Mouse (Mus musculus) spleen, postnatal 10 days (tissue): ENCODE results near the gene 1110059E24Rik.
"Not testable (repeated sequence)": the region's sequence is repeated elsewhere in the genome, so short reads cannot be mapped to it uniquely, and the experiment has no call there.

Experiments used
- DNase-seq, 2 experiments: peaks; one replicate each; pipeline ENCODE4 v3.0.0; 2021 to 2022; ENCODE audit warnings: low spot score in 2 of 2

The 1110059E24Rik gene

DNA sequence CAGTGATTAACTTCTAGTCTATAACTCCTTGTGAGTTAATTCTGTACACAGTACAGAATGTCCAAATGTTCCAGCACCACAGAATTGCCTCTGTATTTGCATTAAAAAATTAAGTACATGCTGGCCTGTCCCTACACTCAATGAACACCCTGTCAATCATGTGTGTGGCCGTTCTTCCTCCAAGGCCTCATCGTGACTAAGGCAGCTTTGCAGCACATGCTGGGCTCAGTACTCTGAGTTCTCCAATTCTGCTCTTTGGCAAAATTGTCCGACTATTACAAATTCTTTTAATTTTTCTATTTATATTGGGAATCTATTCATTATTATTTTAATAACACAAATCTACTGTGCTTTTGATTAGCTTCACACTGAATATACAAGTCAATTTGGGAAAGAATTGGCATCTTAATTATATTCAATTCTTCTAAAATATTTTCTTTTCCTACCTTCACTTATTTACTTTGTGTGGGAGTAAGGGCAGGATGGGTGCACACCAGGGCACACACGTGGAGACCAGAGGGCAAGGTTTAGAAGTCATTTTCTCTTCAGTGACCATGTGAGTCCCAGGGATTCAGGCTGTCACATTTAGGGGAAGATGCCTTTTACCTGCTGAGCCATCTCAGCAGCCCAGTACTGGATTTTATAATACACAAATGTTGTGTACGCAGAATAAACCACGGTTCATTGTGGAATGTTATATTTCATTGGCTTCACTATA is 26.3 kb downstream of the 1110059E24Rik start:
- no peak for DNase-seq

DNA sequence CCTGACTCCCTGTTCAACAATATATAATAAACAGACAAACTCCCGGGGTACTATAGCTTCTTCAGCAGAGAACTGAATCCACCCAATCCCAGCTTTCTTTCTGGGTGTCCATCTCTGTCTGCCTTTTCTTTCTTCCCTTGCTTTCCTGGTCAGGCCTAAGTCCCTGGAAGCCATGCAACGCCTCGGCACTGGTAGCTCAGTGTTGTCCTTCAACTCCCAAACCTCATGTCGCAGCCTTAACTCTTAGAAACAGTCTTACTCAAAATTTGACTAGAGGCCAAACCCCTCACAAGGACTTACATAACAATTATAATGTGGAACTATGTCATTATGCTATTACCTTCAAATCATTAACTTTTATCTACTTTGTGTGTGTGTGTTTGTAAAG is 28.6 kb downstream of the 1110059E24Rik start:
- no peak for DNase-seq

DNA sequence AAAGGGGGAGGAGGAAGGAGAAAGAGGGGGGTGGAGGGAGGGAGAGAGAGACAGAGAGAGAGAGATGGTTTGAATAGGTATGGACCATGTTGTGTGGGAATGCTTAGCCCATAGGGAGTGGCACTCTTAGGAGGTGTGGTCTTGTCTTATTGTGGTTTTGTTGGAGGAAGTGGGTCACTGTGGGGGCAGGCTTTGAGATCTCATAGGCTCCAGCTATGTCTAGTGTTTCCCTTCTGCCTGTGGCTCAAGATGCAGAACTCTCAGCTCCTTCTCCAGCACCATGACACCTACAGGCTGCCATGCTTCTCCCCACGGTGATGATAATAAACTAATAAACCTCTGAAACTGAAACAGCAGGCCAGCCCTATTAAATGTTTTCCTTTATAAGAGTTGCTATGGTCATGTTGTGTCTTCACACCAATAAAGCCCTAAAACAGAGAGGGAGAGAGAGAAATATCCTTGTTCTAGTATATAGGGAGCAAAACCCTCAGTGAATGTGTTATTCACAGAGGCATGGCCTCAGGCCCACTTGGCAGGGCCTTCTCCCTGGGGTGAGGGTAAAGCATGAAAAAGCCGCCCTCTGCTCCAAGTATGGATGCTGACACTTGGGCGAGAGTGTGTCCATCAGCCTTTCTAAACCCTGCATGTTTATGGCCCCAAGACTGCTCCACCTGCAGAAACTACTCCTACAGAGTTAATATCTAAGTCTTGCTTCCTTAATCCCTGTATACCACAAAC is 29.2 kb downstream of the 1110059E24Rik start:
- DNase-seq, result no peak

DNA sequence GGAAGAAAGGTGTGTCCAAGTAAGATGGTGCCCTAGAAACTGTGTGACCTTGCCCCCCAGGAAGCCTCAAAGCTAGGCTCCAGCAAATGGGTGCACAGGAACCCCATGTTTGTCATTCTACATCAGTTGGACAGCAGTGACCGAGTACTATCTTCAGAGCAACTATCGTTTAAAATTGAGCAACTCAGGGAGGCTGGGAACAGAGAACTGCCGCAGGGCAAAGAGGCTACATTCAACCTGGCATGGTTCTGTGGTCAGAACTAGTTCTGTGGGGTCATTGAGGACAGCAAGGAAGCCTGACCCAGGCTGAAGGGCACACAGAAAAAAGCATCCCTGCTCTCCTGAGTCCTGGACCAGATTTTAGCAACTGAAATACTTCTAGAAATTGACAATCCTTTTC is 37.0 kb downstream of the 1110059E24Rik start:
- no peak for DNase-seq

DNA sequence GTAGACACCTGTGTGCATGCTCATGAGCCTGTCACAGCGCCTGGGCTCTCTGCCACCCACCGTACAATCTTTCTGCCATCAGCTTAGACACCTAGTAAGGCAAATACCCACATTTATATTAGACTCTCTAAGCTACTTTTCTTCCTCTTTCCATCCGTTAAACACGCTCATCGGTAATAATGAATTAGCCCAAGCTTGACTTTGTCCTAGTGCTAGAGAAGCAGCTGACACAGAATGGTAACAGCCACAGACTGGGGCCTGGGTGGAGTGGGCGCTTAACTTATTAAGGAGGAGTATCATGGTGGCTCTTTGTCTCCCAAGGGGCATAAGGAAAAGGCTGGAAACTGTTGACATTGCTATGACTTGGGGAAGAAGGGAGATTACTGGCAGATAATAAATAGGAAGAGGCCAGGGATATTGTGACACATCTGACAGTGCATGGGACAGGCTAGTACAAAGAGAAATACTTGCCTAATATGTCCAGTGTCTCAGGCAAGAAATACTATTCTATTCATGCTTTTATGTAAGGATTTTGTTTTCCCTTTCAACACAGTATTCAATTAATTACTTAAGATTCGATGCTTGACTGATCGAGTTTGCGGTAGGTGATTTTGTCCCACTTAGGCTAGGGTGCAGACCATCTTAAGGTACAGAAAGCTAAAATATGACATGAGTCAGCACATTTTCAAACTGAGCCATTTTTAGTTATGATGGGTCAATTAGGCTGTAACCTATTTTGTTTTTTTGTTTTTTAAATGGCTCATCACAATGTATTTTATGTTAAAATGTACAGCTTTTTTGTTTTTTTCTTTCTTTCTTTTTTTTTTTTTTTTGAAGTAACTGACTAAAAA is 40.8 kb downstream of the 1110059E24Rik start:
- no peak for DNase-seq

DNA sequence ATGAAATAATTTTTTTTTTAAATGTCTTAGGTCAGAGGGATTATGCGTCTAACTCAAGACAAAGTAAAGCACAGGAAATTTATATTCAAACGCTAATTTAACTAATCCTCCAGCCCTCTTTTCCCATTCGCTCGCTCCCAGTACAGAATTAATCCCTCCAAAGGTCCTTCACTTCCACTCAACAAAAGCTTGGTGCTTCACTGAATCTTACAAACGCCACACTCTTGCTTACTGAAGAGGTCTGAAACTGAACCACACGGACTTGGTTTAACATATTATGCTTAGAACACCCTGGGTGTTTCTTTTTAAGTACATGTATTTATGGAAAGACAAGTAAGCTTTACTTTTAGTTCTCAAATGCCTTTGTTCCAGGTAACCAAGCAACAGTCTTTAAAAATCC is 41.5 kb downstream of the 1110059E24Rik start:
- no peak for DNase-seq

- no peak for DNase-seq
Measured at GRCm38 (mm10) chr19:21610240-21610639, 42.5 kb downstream of the 1110059E24Rik start.

GRCm38 (mm10) chr19:21605294-21605693 is 47.5 kb downstream of the 1110059E24Rik start:
- DNase-seq, result no peak

GRCm38 (mm10) chr19:21603836-21604235 is 48.9 kb downstream of the 1110059E24Rik start:
- no peak for DNase-seq

DNA sequence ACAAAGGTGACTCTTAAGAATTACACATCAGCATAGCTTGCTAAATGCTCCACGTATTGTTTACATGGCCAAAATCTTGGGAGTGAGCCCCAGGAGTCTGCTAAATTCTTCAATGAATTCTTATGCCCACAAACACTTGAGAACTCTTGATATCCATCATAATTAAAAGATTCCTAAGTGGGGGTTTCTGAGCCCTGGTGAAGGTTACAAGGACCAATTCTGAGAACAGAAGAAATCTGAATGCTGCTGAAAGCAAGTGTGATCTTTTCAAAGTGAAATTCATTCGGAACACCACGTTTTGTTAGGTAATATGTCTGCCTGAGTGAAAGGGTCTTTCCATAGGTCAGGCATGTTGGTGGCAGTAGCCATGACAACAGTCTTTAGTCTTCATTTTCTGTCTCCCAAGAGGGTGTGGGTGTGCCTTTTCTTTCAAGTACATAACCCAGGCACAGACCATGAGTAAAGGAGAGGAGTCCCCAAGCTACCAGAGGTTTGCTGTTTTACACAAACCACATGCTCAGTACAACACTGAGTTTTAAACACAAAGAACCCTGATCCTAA is 51.2 kb downstream of the 1110059E24Rik start:
- DNase-seq, result no peak

GRCm38 (mm10) chr19:21598659-21599352 is 54.0 kb downstream of the 1110059E24Rik start:
- DNase-seq, result no peak

DNA sequence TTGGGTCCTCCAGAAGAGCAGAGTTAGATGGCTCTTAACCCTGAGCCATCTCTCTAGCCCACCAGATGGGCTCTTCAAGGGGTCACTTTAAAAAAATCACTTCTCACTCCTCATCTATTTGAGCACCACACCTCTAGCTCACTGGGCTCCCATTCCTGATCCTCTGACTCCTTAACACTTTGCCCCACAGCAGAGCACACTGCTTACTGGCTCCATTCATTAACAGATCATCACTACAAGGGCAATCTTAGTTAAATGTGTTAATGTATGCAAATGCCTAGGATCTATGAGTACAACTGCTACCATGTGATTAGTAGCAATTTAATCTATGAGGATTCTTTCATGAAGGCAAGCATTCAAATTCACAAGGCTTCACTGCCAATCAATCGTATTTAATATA is 58.1 kb downstream of the 1110059E24Rik start:
- DNase-seq, result no peak

DNA sequence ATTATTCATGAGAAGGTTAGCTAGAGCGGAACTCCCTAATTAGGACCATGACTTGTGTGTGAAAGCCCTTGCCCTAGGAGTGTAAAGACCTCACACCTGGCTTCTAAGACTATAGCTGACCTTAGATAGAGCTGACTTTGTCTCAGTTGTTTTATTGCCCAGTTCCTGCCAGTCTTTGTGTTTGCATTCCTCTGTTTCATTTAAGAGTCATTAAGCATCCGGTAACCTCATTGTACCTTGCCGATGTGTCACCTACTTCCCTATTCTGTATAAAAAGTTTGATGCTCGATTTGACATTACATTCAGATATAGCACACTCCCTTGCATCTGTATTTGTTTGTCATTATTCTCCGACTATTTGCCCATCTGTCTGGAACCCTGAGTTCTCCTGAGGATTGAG is 60.6 kb downstream of the 1110059E24Rik start:
- DNase-seq, result not testable (repeated sequence)

DNA sequence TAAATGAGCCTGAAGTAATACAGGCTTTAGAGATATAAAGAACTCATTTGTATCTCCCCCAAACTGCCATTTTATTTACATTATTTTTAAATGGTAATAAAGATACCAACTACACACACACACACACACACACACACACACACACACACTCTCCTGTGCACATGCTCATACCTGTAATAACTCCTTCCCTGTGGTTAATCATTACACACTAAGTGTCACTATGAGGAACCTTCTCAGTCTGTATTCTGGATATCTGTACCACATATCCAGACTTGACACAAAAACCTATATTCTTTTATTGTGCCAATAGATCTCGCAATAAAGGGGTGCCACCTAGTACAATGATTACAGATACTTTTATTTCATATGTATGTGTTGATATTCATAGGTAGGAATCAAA is 62.9 kb downstream of the 1110059E24Rik start:
- DNase-seq, result no peak

DNA sequence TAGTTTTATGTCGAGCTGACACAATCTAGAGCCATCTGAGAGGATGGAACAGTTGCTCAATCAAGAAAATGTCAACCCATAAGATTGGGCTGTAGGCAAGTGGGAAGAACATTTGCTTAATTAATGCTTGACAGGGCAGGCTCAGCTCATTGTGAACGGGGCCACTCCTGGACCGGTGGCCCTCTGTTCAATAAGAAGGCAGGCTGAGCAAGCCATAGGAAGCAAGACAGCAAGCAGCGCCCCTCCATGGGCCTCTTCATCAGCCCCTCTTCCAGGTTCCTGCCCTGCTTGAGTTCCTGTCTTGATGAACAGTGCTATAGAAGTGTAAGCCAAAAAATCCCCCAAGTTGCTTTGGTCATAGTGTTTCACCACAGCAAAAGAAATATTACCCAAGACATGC is 65.2 kb downstream of the 1110059E24Rik start:
- DNase-seq, result no peak

GRCm38 (mm10) chr19:21586546-21586945 is 66.2 kb downstream of the 1110059E24Rik start:
- DNase-seq, result no peak

DNA sequence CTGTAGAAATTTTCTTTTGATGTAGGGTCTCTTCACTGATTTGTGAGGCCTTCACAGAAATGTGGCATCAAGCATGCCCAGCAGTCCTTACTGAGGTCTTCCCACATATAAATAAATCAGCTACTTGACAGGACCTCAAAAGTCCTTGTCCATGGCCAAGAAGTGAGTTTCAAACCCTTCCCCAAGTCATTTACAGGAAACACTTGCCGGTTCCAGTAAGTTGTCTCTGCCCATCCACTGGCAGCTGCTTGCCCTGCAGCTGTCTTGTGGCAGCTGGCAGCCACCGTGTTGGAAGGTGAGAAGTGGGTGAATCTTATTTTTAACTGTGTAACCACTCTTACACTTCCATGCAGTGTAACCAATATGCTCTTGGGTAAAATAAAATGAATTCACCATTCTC is 66.9 kb downstream of the 1110059E24Rik start:
- DNase-seq, result no peak

DNA sequence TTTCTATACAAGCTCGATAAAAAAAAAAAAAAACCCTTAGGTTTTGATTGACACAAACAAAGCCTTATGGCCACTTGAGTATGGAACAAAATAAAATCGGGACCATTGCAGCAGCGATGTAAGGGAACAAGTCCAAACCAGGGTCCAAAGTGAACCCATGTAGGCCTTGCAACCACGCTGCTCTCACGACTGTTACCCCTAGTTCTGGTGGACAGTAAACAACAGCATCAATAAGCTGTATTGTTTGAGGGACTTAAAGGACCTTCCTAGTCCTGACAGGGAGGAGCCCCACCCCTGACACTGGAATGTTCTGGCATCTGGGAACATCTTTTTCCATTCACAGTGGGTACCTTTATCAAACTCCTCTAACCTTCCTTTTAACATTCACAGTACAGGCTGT is 68.8 kb downstream of the 1110059E24Rik start:
- DNase-seq, result no peak

GRCm38 (mm10) chr19:21583523-21583984 is 69.2 kb downstream of the 1110059E24Rik start:
- no peak for DNase-seq

DNA sequence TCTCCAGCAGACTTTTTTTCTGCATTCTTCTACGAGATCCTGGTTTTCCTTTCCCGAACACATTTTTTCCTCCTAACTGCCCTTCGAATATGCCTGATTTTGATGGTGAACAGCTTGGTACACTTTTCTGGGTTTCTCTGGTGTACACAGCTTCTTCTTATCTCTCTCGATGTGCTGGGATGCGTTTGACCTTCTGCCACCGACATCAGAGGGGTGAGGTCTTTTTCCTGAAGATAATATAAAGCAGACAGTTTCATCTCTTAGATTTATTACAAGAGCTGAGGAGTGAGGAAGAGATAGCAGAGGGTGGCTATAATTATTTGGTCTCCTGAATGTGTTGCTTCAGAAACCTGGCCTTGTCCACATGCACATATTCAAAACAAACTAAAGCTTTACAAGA is 71.4 kb downstream of the 1110059E24Rik start:
- DNase-seq, result no peak

DNA sequence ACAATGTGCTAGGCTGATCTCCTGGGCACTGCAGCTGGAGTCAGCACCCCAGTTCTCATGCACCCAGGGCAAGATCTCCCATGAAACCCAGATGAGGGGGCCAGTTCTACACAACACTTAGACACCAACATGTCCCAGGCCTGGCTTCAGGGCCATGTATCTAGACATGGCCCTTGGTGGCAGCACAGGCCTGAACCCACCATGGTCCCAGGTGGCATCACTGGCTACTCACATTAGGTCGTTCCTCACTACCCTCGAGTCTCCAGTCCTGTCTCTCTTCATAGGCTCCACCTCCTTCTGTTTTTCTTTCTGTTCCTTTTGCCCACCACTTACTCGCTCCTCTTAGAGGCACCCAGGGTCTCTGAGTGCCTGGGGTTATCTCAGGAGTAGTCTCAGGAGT is 72.9 kb downstream of the 1110059E24Rik start:
- DNase-seq, result no peak
